Mouse (Mus musculus) midbrain, embryonic 14.5 days (tissue): ENCODE measurements around the gene Tmco4. TPM values are rescaled to one million over a fixed set of nuclear protein-coding genes. Genes with fewer than 3 reads are reported as not detected.
A peak's percentile ranks its signal among the peaks of the same experiment; 100 is the strongest.
"Not testable (repeated sequence)": the region's sequence is repeated elsewhere in the genome, so short reads cannot be mapped to it uniquely, and the experiment has no call there.

Experiments
- ATAC-seq: fragments of 200-750 bp; cut with Nextera tagmentation; 2 replicates; pipeline ENCODE4 v1.8.0; 2017; ENCODE audit warnings: moderate number of reproducible peaks, moderate library complexity; ENCODE audit not compliant: low FRiP score, low TSS enrichment
- DNase-seq: peaks from one replicate; pipeline ENCODE4 v3.0.0-alpha.2; 2015
- H3K27ac ChIP-seq: fragments of 300-500 bp; sonication (generic); replicated peaks from 2 replicates; pipeline ENCODE4 v1.5.1; 2014; ENCODE audit warnings: mild to moderate bottlenecking, low read depth, low read length, moderate library complexity
- H3K27me3 ChIP-seq: fragments of 300-500 bp; sonication (generic); 2 replicates; pipeline ENCODE4 v1.6.1; 2014; ENCODE audit warnings: low read length, control low read depth, mixed read lengths; ENCODE audit not compliant: control insufficient read depth, insufficient read depth
- H3K36me3 ChIP-seq: fragments of 300-500 bp; sonication (generic); 2 replicates; pipeline ENCODE4 v1.6.1; 2014; ENCODE audit warnings: low read length, control low read depth; ENCODE audit not compliant: control insufficient read depth, insufficient read depth
- H3K4me1 ChIP-seq: fragments of 300-500 bp; sonication (generic); 2 replicates; pipeline ENCODE4 v1.6.1; 2014; ENCODE audit warnings: mild to moderate bottlenecking, antibody characterized with exemption, low read length, control low read depth; ENCODE audit not compliant: control insufficient read depth, insufficient read depth
- H3K4me2 ChIP-seq: fragments of 300-500 bp; sonication (generic); 2 replicates; pipeline ENCODE4 v1.6.1; 2014; ENCODE audit warnings: mild to moderate bottlenecking, low read length, moderate library complexity
- H3K4me3 ChIP-seq: fragments of 300-500 bp; sonication (generic); replicated peaks from 2 replicates; pipeline ENCODE4 v1.5.1; 2014; ENCODE audit warnings: low read depth, low read length
- H3K9ac ChIP-seq: fragments of 300-500 bp; sonication (generic); replicated peaks from 2 replicates; pipeline ENCODE4 v1.6.1; 2014; ENCODE audit warnings: mild to moderate bottlenecking, low read length, moderate library complexity
- H3K9me3 ChIP-seq: fragments of 300-500 bp; sonication (generic); 2 replicates; pipeline ENCODE4 v1.6.1; 2016; ENCODE audit warnings: low read length, control low read depth, mixed read lengths; ENCODE audit not compliant: control insufficient read depth
- WGBS: fragments of 180-500 bp; shearing (Covaris S2); extraction: QIAGEN DNeasy Blood & Tissue Kit; methylation state at CpG from one replicate; pipeline ENCODE4 v1.1.7; 2014; 5-methylcytosine and 5-hydroxymethylcytosine counted together
- polyA plus RNA-seq: library from polyadenylated mRNA; unstranded; fragments of >200 nt; fragmentation: Nextera tagmentation; extraction: Ambion mirVana; gene quantifications from 2 replicates; pipeline ENCODE4 v1.2.1, GENCODE M21; 2014

The Tmco4 gene
- polyA plus RNA-seq, 1 experiment from 2014 or later = 0.61 TPM

- DNase-seq (no peak), ATAC-seq (no peak)
- Histone ChIP-seq H3K4me1 (peaks cover 9% of the 10 kb centered on the region; the same call in 1 of the 2 replicates), H3K9me3 (no peaks in the 10 kb centered on the region), H3K9ac (no peak overlapping the region), H3K27me3 (no peaks in the 10 kb centered on the region), H3K4me2 (no peak overlapping the region), H3K4me3 (no peak overlapping the region), H3K27ac (no peak overlapping the region), H3K36me3 (no peaks in the 10 kb centered on the region)
- WGBS = 77% methylated on average over 16 of the region's 16 CpGs
These were observed 3.7 kb upstream of the Tmco4 start for GRCm38 (mm10) chr4:138968772-138969556.

- no peak overlapping the region for H3K27ac ChIP-seq
- peaks cover 9% of the 10 kb centered on the region; the same call in 1 of the 2 replicates for H3K4me1 ChIP-seq
- H3K9ac ChIP-seq = no peak overlapping the region
- WGBS = 76% methylated on average over 9 of the region's 9 CpGs
- H3K4me2 ChIP-seq = no peak overlapping the region
- no peak overlapping the region for H3K4me3 ChIP-seq
- H3K9me3 ChIP-seq = no peaks in the 10 kb centered on the region
- no peaks in the 10 kb centered on the region for H3K27me3 ChIP-seq
- H3K36me3 ChIP-seq = no peaks in the 10 kb centered on the region
- ATAC-seq (no peak), DNase-seq (no peak)
These were observed 3.0 kb upstream of the Tmco4 start for GRCm38 (mm10) chr4:138969736-138970135.

- H3K9ac ChIP-seq = no peak overlapping the region
- H3K27me3 ChIP-seq = no peaks in the 10 kb centered on the region
- H3K9me3 ChIP-seq = no peaks in the 10 kb centered on the region
- no peak overlapping the region for H3K4me3 ChIP-seq
- ATAC-seq (no peak), DNase-seq (no peak)
- H3K27ac ChIP-seq = no peak overlapping the region
- H3K36me3 ChIP-seq = no peaks in the 10 kb centered on the region
- peaks cover 9% of the 10 kb centered on the region; the same call in 1 of the 2 replicates for H3K4me1 ChIP-seq
- H3K4me2 ChIP-seq = no peak overlapping the region
- WGBS = 94% methylated on average over 6 of the region's 6 CpGs
These were observed 1.3 kb upstream of the Tmco4 start for GRCm38 (mm10) chr4:138971371-138971770.

- no peaks in the 10 kb centered on the region for H3K9me3 ChIP-seq
- peaks cover 9% of the 10 kb centered on the region; the same call in 1 of the 2 replicates for H3K4me1 ChIP-seq
- 19% methylated on average over 20 of the region's 20 CpGs for WGBS
- peak overlapping the region; percentile 59; the same call in 1 of the 2 replicates for H3K9ac ChIP-seq
- no peaks in the 10 kb centered on the region for H3K27me3 ChIP-seq
- H3K36me3 ChIP-seq = no peaks in the 10 kb centered on the region
- H3K4me2 ChIP-seq = peak overlapping the region; percentile 81
- ATAC-seq = no peak
- H3K4me3 ChIP-seq = peak overlapping the region; percentile 40; the same call in 1 of the 2 replicates
- no peak overlapping the region for H3K27ac ChIP-seq
- peak; percentile 58 for DNase-seq
These were observed 405 bp upstream of the Tmco4 start for GRCm38 (mm10) chr4:138972139-138972826.

- Histone ChIP-seq H3K9me3 (no peaks in the 10 kb centered on the region), H3K9ac (no peak overlapping the region), H3K4me1 (peaks cover 9% of the 10 kb centered on the region; the same call in 1 of the 2 replicates), H3K4me3 (peak overlapping the region; percentile 40; the same call in 1 of the 2 replicates), H3K4me2 (peak overlapping the region; percentile 81), H3K27ac (no peak overlapping the region), H3K36me3 (no peaks in the 10 kb centered on the region), H3K27me3 (no peaks in the 10 kb centered on the region)
- DNase-seq = no peak
- no peak for ATAC-seq
- whole genome bisulfite sequencing = 53% methylated on average over 3 of the region's 3 CpGs
These were observed 1.0 kb downstream of the Tmco4 start for GRCm38 (mm10) chr4:138973719-138974115.

- DNase-seq, H3K4me1 ChIP-seq, H3K9me3 ChIP-seq, H3K4me2 ChIP-seq, H3K27me3 ChIP-seq, H3K4me3 ChIP-seq, H3K36me3 ChIP-seq, ATAC-seq, H3K27ac ChIP-seq, H3K9ac ChIP-seq: not testable (repeated sequence)
- WGBS = 84% methylated on average over 2 of the region's 2 CpGs
These were observed 1.9 kb downstream of the Tmco4 start for GRCm38 (mm10) chr4:138974540-138974939.

- no peak for DNase-seq
- Histone ChIP-seq H3K27ac (no peak overlapping the region), H3K4me1 (peaks cover 9% of the 10 kb centered on the region; the same call in 1 of the 2 replicates), H3K4me2 (no peak overlapping the region), H3K27me3 (no peaks in the 10 kb centered on the region), H3K4me3 (no peak overlapping the region), H3K9me3 (no peaks in the 10 kb centered on the region), H3K9ac (no peak overlapping the region), H3K36me3 (no peaks in the 10 kb centered on the region)
- 72% methylated on average over 3 of the region's 3 CpGs for WGBS
- ATAC-seq = no peak
These were observed 2.5 kb downstream of the Tmco4 start for GRCm38 (mm10) chr4:138975194-138975593.

GRCm38 (mm10) chr4:138976046-138976445 is 3.4 kb downstream of the Tmco4 start:
- no peak for DNase-seq
- Histone ChIP-seq H3K36me3 (no peaks in the 10 kb centered on the region), H3K27ac (no peak overlapping the region), H3K4me2 (no peak overlapping the region), H3K9ac (no peak overlapping the region), H3K9me3 (no peaks in the 10 kb centered on the region), H3K27me3 (no peaks in the 10 kb centered on the region), H3K4me1 (peaks cover 9% of the 10 kb centered on the region; the same call in 1 of the 2 replicates), H3K4me3 (no peak overlapping the region)
- ATAC-seq = no peak
- WGBS = 88% methylated on average over 6 of the region's 6 CpGs
